9 mouse cellular contexts compared by ENCODE assay signal in the genomic region with DNA sequence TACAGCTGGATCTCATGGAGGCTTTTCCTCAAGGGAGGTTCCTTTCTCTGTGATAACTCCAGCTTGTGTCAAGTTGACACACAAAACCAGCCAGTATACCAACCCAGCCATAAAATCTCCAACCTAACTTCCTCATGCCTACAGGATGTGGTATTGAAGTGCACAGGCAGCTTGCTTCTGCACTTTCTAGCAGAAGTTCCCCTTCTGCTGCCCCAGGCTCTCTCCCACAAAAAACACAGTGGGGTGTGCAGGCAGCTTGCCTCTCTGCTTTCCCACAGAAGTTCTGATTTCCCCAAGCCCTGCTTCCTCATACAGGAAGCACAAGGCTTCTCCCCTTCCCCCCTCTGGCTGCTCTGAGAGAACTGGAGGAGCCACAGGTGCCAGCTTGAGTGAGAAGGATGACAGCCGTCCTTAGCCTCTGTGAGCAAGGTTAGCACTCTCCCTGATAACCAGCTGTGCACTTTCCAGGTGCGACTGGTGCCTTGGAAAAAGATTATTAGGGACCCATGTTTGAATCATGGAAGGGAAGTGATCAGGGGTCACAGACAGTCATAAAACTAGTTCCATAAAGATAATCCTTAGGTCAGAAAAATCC. TPM values are rescaled to one million over a fixed set of nuclear protein-coding genes. Genes with fewer than 3 reads are reported as not detected.
DNase-seq lines count a peak whose midpoint lies in the region; ATAC-seq and TF ChIP-seq lines count a peak whose summit lies in the region.
"Had no signal": no experiment of that assay in that cellular context is flagged by ENCODE, and none has a peak within 500 bp of the region (broad histone marks: within the 10 kb centered on the region; RNA-seq: fewer than 3 reads in every experiment).

No protein-coding gene starts in this region.

- no peaks in the 10 kb centered on the region for H3K4me1 ChIP-seq in liver, postnatal 0 days (ENCODE audit: insufficient read depth)

- H3K4me2 ChIP-seq in liver, postnatal 0 days (ENCODE audit: low read depth, low read length) = no peak overlapping the region

- H3K9me3 ChIP-seq in liver, postnatal 0 days (ENCODE audit: low read length) = no peaks in the 10 kb centered on the region
- H3K9me3 ChIP-seq: megakaryocyte, embryonic 14.5 days had no signal

- no peak overlapping the region for H3K9ac ChIP-seq in liver, postnatal 0 days (replicated peaks)

- TF ChIP-seq CTCF in liver, postnatal 0 days (IDR thresholded peaks at IDR 0.05; ENCODE audit: low read depth) = no peak

- no peaks in the 10 kb centered on the region for H3K27me3 ChIP-seq in liver, postnatal 0 days (ENCODE audit: insufficient read depth, low read length)

- peak; percentile 44 for ATAC-seq in liver, postnatal 0 days

- H3K27ac ChIP-seq in liver, postnatal 0 days (ENCODE audit: low read depth) = peak overlapping the region; percentile 12; the same call in 1 of the 2 replicates

- H3K36me3 ChIP-seq in liver, postnatal 0 days (replicated peaks; ENCODE audit: insufficient read depth, low read length) = no peaks in the 10 kb centered on the region

- TF ChIP-seq EP300 in liver, postnatal 0 days (IDR thresholded peaks at IDR 0.05; ENCODE audit: low read depth) = no peak

- DNase-seq in adrenal gland, adult 2 months = peak; percentile 11
- no peak for DNase-seq in adrenal gland, adult 18-20 months (ENCODE audit: low spot score in 2 of 2)
- DNase-seq in right cerebral cortex, postnatal 10 days (ENCODE audit: low spot score in 2 of 2) = peak; percentile 34 to 38
- no peak for DNase-seq in right cerebral cortex, postnatal 36 days (ENCODE audit: low spot score in 2 of 2)
- DNase-seq in liver, postnatal 0 days = peak; percentile 20
- DNase-seq in thymus, postnatal 25 days = peak; percentile 21
- no peak for DNase-seq in right cerebral cortex, postnatal 14 days
- DNase-seq in embryo, embryonic 10.5 days (ENCODE audit: low spot score) = no peak

- 19% methylated on average over 2 of the region's 2 CpGs for whole genome bisulfite sequencing in liver, postnatal 0 days (ENCODE audit: insufficient replicate concordance)

- no peak overlapping the region for H3K4me3 ChIP-seq in liver, postnatal 0 days (ENCODE audit: low read depth, low read length)
- H3K4me3 ChIP-seq: megakaryocyte, embryonic 14.5 days had no signal

RNA-seq across cellular contexts. Expression of a gene that starts 29.3 kb away (rescaled TPM):
- total RNA-seq in adrenal gland, adult 2 months (2021) = 1 to 10 TPM; 5.7 to 6.7 TPM
- 0.74 and 0.83 TPM in 2 replicates for polyA plus RNA-seq in adrenal gland, adult 2 months (2012; rRNA removed)
- total RNA-seq in adrenal gland, adult 18-20 months (2021) = 1 to 10 TPM; 5.3 to 6.2 TPM
- polyA plus RNA-seq in liver, postnatal 0 days (2015; fragmentation: Nextera tagmentation; extraction: Ambion mirVana) = 2.3 TPM in 1 of 2 replicates, not detected in the other

Comparison
In these comparisons a context has a peak if more than half of its experiments do, and no peak if none do; other contexts are left out.
1. DNase-seq: peak in adrenal gland, adult 2 months (single experiment), right cerebral cortex, postnatal 10 days (2 of 2), liver, postnatal 0 days (single experiment) and thymus, postnatal 25 days (single experiment); none in adrenal gland, adult 18-20 months (0 of 2), right cerebral cortex, postnatal 36 days (0 of 2), right cerebral cortex, postnatal 14 days (single experiment) and embryo, embryonic 10.5 days (single experiment).